Mouse (Mus musculus): Measurements from ENCODE around the gene Rb1.

Gene Rb1

GRCm38 (mm10) chr14:73148125-73148524 is 177.5 kb downstream of the Rb1 start:
- no peak for DNase-seq (ENCODE audit: low spot score in 2 of 2)

GRCm38 (mm10) chr14:73146721-73147120 is 178.9 kb downstream of the Rb1 start:
- no peak for DNase-seq (ENCODE audit: low spot score in 2 of 2)

DNA sequence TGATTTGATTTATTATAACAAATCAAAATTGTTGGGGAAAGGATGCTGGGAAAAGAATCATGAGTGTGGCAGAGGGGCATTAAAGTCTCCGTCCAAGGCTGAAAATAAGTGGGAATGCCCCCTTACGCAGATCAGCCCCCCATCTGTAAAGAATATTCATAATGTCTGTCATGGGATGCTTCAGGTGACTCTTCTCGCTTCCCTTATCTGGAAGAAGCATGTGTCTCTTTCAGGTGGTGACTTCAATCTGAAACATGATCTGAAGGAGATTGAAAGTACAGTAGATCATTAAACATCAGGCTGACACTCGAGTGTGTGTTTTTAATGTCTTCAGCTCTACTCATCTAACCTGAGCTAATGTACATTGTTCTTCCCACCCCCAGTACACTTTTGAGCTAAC is 180.1 kb downstream of the Rb1 start:
- DNase-seq (ENCODE audit: low spot score in 2 of 2): no peak

DNA sequence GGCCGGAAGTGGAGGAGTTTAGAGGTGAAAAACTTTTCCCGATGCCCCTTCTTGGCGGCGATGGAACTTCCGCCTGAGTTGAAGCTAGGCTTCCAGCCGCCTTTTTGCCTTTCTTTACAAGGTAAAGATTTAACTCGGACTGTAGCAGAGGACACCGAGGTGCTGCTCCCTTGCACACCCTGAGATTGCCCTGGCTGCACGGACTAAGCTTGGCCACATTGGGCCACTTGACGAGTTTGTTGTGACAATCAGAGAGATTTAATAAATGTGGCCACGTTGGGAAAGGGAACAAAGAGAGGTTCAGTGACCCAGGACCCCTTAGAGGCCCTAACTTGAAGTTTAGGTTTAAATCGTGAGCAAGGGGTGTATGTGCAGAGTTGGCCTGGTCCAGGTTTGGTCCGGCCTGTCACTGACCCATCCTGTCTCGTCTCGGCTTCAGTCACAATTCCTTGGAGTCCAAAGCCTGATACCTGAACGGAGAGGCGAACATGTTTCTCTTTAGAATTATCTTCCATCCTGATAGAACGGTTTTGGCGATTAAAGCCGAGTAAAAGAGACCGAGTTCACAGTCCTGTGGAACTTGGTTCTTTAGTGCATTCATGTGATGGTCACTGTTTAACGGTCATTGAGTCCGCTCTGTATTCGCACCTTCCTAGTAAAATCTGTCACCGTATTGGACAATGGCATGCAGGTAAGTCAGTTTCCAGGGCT is 181.8 kb downstream of the Rb1 start:
- DNase-seq (ENCODE audit: low spot score in 2 of 2): no peak

DNA sequence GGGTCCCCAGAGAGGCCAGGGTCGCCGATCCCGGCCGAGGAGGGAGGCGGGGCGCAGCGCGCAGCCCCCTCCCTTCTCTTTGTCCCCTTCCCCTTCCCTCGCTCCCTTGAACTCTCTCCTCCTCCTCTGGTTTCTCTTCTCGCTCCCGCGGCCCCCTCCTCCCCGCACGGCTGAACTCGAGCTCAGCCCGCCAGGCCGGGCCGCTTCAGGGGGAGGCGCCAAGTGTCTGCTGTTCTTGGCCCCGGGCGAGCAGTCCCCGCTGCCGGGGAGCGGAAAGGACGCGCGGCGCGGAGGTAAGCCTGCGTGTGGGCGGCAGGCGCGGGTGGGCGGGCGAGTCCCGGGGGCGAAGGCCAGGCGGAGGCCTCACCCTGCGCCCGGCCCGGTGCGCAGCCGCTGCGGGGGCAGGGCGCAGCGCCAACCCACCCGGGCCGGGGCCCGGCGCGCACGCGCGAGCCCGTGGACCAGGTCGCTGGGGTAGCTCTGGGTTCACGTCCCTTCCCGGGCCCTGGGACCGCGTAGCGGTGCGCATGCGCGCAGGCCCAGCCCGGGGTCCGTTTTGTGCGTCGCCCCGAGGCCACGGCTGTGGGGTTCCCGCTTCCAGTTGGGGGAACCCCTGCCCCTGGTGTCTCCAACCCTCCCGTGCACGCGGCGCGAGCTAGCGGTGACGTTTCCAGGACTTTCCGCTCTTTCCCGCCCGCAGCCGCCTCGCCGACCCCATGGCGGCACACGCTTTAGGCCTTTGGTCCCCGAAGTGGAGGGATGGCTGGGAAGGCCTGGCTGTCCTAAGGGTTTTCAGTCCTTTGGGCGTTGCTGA is 182.5 kb downstream of the Rb1 start:
- DNase-seq (ENCODE audit: low spot score in 2 of 2): peak; percentile 68 to 70

GRCm38 (mm10) chr14:73142421-73142895 is 183.2 kb downstream of the Rb1 start:
- DNase-seq (ENCODE audit: low spot score in 2 of 2): no peak

DNA sequence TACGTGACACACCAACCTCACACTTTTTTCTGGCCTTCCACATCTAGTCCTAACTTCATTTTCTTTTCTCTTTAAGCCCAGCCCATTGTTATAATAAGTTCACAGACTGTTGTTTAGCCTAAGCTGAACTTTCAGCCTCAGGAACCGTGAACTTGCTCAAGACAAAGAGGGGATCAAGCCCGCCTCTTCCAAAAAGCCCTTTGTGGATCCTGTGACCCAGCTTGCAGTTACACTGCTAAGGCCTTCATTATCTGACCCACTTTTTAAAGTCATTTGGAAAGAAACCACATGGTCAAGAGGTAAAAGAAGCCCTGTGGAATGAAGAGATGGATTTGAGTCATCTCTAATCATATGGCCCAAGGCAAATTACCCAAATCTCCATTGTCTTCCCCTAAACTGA is 183.8 kb downstream of the Rb1 start:
- DNase-seq (ENCODE audit: low spot score in 2 of 2): no peak

DNA sequence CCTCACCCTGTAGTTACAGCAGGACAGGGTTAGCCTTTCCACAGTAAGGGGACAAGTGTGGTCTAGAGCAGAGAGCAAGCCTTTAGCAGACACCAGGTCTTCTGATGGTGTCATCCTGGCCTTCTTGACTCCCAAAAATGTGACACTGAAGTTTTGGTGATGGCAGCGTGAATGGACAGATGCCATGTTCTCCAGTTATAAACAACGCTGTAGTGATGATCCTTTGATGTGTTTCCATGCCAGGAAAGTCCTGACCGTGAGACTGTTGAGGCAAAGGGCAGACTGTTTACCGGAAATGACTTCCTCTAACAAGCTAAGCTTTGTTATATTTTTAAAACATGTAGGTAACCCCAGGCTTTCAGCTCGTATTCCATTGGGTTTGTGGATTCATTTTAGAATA is 185.8 kb downstream of the Rb1 start:
- no peak for DNase-seq (ENCODE audit: low spot score in 2 of 2)

DNA sequence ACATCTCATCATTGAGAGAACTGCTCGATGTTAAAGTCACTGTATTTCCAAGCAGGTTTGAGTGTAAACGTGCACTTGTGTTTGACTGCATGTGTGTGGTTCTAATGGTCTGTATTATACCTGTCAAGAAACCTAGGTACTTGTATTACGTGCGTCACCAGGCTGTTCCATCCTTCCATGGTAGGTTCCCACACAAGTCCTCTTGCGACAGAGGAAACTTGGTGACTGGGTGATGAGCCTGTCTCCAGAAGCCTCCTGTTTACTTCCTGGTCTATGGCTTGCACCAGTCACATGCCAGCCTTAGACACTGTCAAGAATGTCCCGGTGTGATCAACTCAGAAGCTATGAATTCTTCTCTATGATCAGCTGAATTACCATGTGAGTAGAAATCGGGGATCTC is 187.1 kb downstream of the Rb1 start:
- DNase-seq (ENCODE audit: low spot score in 2 of 2): no peak

DNA sequence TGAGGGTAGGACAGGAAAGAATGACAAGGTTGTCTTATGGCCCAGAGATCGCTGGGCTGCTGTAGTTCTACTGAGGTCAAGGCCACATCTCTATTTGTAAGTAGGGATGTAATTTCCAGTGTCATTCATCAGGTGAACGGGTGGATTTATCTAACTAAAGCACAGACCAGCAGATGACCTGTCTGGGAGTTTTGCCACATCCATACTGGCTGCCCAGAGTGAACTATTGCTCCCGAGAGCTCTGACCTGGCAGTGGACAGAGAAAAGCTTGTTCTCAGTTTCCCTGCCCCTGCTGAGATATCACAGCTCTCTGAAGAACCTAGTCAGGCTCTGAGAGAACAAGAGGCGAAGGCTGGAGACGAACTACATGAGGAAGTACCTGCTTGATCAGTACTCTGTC is 188.4 kb downstream of the Rb1 start:
- DNase-seq (ENCODE audit: low spot score in 2 of 2): no peak

Measured in frontal cortex, postnatal 14 days (tissue).